Comparison of ENCODE assay signal across 8 mouse cellular contexts in genomic region chr8:111056691-111057293, GRCm38 (mm10). TPM values are rescaled to one million over a fixed set of nuclear protein-coding genes. Genes with fewer than 3 reads are reported as not detected.
DNase-seq lines count a peak whose midpoint lies in the region; ATAC-seq and TF ChIP-seq lines count a peak whose summit lies in the region.

No protein-coding gene starts in this region.

- peak; percentile 53 for DNase-seq in ovary, postnatal 36 days (ENCODE audit: low spot score)
- no peak for DNase-seq in ovary, postnatal 14 days (ENCODE audit: low spot score)
- peak; percentile 12 for DNase-seq in brain, embryonic 14.5 days (ENCODE audit: low read depth)
- DNase-seq in left cerebral cortex, postnatal 4 days: peak; percentile 52
- DNase-seq in stomach, postnatal 0 days (ENCODE audit: low spot score): peak; percentile 63

- no peak for TF ChIP-seq CTCF in brain, embryonic 14.5 days (IDR thresholded peaks at IDR 0.05; ENCODE audit: borderline replicate concordance, extremely low read depth, insufficient read depth, insufficient read length)
- no peak for TF ChIP-seq CTCF in stomach, postnatal 0 days (IDR thresholded peaks at IDR 0.05; ENCODE audit: low read depth)

- TF ChIP-seq POLR2A in brain, embryonic 14.5 days (IDR thresholded peaks at IDR 0.05; ENCODE audit: borderline replicate concordance, extremely low read depth, insufficient read depth, insufficient read length, poor library complexity, severe bottlenecking): no peak

- 1% methylated on average over 56 of the region's 63 CpGs for WGBS in forebrain, embryonic 13.5 days
- under 1% methylated on average over 62 of the region's 63 CpGs for WGBS in hindbrain, embryonic 15.5 days
- under 1% methylated on average over 59 of the region's 63 CpGs for WGBS in stomach, postnatal 0 days

- H3K27ac ChIP-seq in forebrain, embryonic 13.5 days: peak overlapping the region; percentile 70
- H3K27ac ChIP-seq in hindbrain, embryonic 15.5 days (replicated peaks): peak overlapping the region; percentile 78
- H3K27ac ChIP-seq in stomach, postnatal 0 days (replicated peaks): peak overlapping the region; percentile 71

- TF ChIP-seq EP300 in stomach, postnatal 0 days (optimal IDR thresholded peaks at IDR 0.05): no peak

- peak overlapping the region; percentile 92 for H3K9ac ChIP-seq in forebrain, embryonic 13.5 days
- peak overlapping the region; percentile 82 for H3K9ac ChIP-seq in hindbrain, embryonic 15.5 days
- H3K9ac ChIP-seq in stomach, postnatal 0 days (ENCODE audit: low read length): peak overlapping the region; percentile 79

- no peaks in the 10 kb centered on the region for H3K9me3 ChIP-seq in forebrain, embryonic 13.5 days (replicated peaks)
- no peaks in the 10 kb centered on the region for H3K9me3 ChIP-seq in hindbrain, embryonic 15.5 days
- no peaks in the 10 kb centered on the region for H3K9me3 ChIP-seq in stomach, postnatal 0 days (ENCODE audit: control insufficient read depth, low read length)

- peak overlapping the region; percentile 98 for H3K4me2 ChIP-seq in forebrain, embryonic 13.5 days
- peak overlapping the region; percentile 97 for H3K4me2 ChIP-seq in hindbrain, embryonic 15.5 days
- peak overlapping the region; percentile 99 for H3K4me2 ChIP-seq in stomach, postnatal 0 days (replicated peaks; ENCODE audit: low read depth)

- intact Hi-C loops in left cerebral cortex, postnatal 4 days (cut with DNase I): loop anchor here (5.0 kb wide), 1 partner anchor 36 kb away; the partner anchor contains the start of genes Clec18a and Pdpr

- H3K27me3 ChIP-seq in forebrain, embryonic 13.5 days: no peaks in the 10 kb centered on the region
- H3K27me3 ChIP-seq in hindbrain, embryonic 15.5 days: no peaks in the 10 kb centered on the region
- H3K27me3 ChIP-seq in stomach, postnatal 0 days (ENCODE audit: control insufficient read depth, insufficient read depth, low read length): no peaks in the 10 kb centered on the region

- peaks cover 23% of the 10 kb centered on the region for H3K4me1 ChIP-seq in forebrain, embryonic 13.5 days
- H3K4me1 ChIP-seq in hindbrain, embryonic 15.5 days (replicated peaks): peaks cover 31% of the 10 kb centered on the region
- H3K4me1 ChIP-seq in stomach, postnatal 0 days (replicated peaks; ENCODE audit: control insufficient read depth, insufficient read depth): peaks cover 4% of the 10 kb centered on the region; the same call in 1 of the 2 replicates

- peak; percentile 52 for ATAC-seq in forebrain, embryonic 13.5 days
- 0 out of 2 replicates have a peak, but pooled peaks have one; percentile 32 for ATAC-seq in hindbrain, embryonic 15.5 days (ENCODE audit: low FRiP score, low read depth)
- ATAC-seq in megakaryocyte-erythroid progenitor cell, adult 5-6 weeks (replicated peaks; ENCODE audit: low FRiP score, low TSS enrichment, poor library complexity, severe bottlenecking): peak; percentile 19
- peak; percentile 66 for ATAC-seq in stomach, postnatal 0 days (ENCODE audit: low FRiP score, low TSS enrichment)

- H3K4me3 ChIP-seq in forebrain, embryonic 13.5 days: peak overlapping the region; percentile 98
- peak overlapping the region; percentile 77 for H3K4me3 ChIP-seq in hindbrain, embryonic 15.5 days
- peak overlapping the region; percentile 93 for H3K4me3 ChIP-seq in stomach, postnatal 0 days (ENCODE audit: low read depth, low read length)

- peaks cover 54% of the 10 kb centered on the region for H3K36me3 ChIP-seq in forebrain, embryonic 13.5 days (ENCODE audit: poor library complexity, severe bottlenecking)
- peaks cover 43% of the 10 kb centered on the region for H3K36me3 ChIP-seq in hindbrain, embryonic 15.5 days
- H3K36me3 ChIP-seq in stomach, postnatal 0 days (ENCODE audit: control insufficient read depth, insufficient read depth, low read length): peaks cover 31% of the 10 kb centered on the region

RNA-seq across cellular contexts. Expression of gene Exosc6, which starts 0.7 kb away (rescaled TPM):
- not detected in 2 replicates for polyA plus RNA-seq in brain, embryonic 14.5 days (2012; rRNA removed)
- not detected in 2 replicates for polyA plus RNA-seq in forebrain, embryonic 13.5 days (2015; fragmentation: Nextera tagmentation; extraction: Ambion mirVana)
- not detected in 2 replicates for polyA plus RNA-seq in hindbrain, embryonic 15.5 days (2015; fragmentation: Nextera tagmentation; extraction: Ambion mirVana)
- not detected for total RNA-seq in left cerebral cortex, postnatal 4 days (2021)
- 7.6 and 11.2 TPM in 2 replicates for total RNA-seq in megakaryocyte-erythroid progenitor cell, adult 5-6 weeks (2014; fragmentation: Nextera tagmentation)
- 24.2 and 30.5 TPM in 2 replicates for total RNA-seq in megakaryocyte-erythroid progenitor cell, adult 5-6 weeks (2017)
- 8.6 and 10.0 TPM in 2 replicates for polyA plus RNA-seq in stomach, postnatal 0 days (2015; fragmentation: Nextera tagmentation; extraction: Ambion mirVana)

RNA-seq across cellular contexts. Expression of gene Aars, which starts 23.8 kb away (rescaled TPM):
- polyA plus RNA-seq in brain, embryonic 14.5 days (2012; rRNA removed): 61.3 and 76.9 TPM in 2 replicates
- 62.6 and 69.7 TPM in 2 replicates for polyA plus RNA-seq in forebrain, embryonic 13.5 days (2015; fragmentation: Nextera tagmentation; extraction: Ambion mirVana)
- 86.5 and 88.3 TPM in 2 replicates for polyA plus RNA-seq in hindbrain, embryonic 15.5 days (2015; fragmentation: Nextera tagmentation; extraction: Ambion mirVana)
- total RNA-seq in left cerebral cortex, postnatal 4 days (2021): 100 to 1,000 TPM in 1 of 2 experiments, 10 to 100 TPM in 1; 98.4 to 108 TPM
- 49.3 and 51.4 TPM in 2 replicates for total RNA-seq in megakaryocyte-erythroid progenitor cell, adult 5-6 weeks (2014; fragmentation: Nextera tagmentation)
- total RNA-seq in megakaryocyte-erythroid progenitor cell, adult 5-6 weeks (2017): 55.4 and 73.2 TPM in 2 replicates
- polyA plus RNA-seq in stomach, postnatal 0 days (2015; fragmentation: Nextera tagmentation; extraction: Ambion mirVana): 27.4 and 28.8 TPM in 2 replicates

RNA-seq across cellular contexts. Expression of gene Ddx19b, which starts 25.2 kb away (rescaled TPM):
- polyA plus RNA-seq in brain, embryonic 14.5 days (2012; rRNA removed): 9.8 and 11.1 TPM in 2 replicates
- 8.4 and 9.9 TPM in 2 replicates for polyA plus RNA-seq in forebrain, embryonic 13.5 days (2015; fragmentation: Nextera tagmentation; extraction: Ambion mirVana)
- polyA plus RNA-seq in hindbrain, embryonic 15.5 days (2015; fragmentation: Nextera tagmentation; extraction: Ambion mirVana): 6.2 and 7.5 TPM in 2 replicates
- total RNA-seq in left cerebral cortex, postnatal 4 days (2021): 10 to 100 TPM; 21.3 to 21.6 TPM
- 7.0 and 8.3 TPM in 2 replicates for total RNA-seq in megakaryocyte-erythroid progenitor cell, adult 5-6 weeks (2014; fragmentation: Nextera tagmentation)
- total RNA-seq in megakaryocyte-erythroid progenitor cell, adult 5-6 weeks (2017): 10.9 and 15.5 TPM in 2 replicates
- 4.1 and 4.8 TPM in 2 replicates for polyA plus RNA-seq in stomach, postnatal 0 days (2015; fragmentation: Nextera tagmentation; extraction: Ambion mirVana)

RNA-seq across cellular contexts. Expression of gene Clec18a, which starts 35.4 kb away (rescaled TPM):
- polyA plus RNA-seq in brain, embryonic 14.5 days (2012; rRNA removed): 0.32 and 0.71 TPM in 2 replicates
- polyA plus RNA-seq in forebrain, embryonic 13.5 days (2015; fragmentation: Nextera tagmentation; extraction: Ambion mirVana): 0.15 and 0.22 TPM in 2 replicates
- 0.52 and 0.92 TPM in 2 replicates for polyA plus RNA-seq in hindbrain, embryonic 15.5 days (2015; fragmentation: Nextera tagmentation; extraction: Ambion mirVana)
- under 1 TPM in 1 of 2 experiments, not detected in 1; 0.14 TPM for total RNA-seq in left cerebral cortex, postnatal 4 days (2021)
- total RNA-seq in megakaryocyte-erythroid progenitor cell, adult 5-6 weeks (2014; fragmentation: Nextera tagmentation): not detected in 2 replicates
- total RNA-seq in megakaryocyte-erythroid progenitor cell, adult 5-6 weeks (2017): not detected in 2 replicates
- polyA plus RNA-seq in stomach, postnatal 0 days (2015; fragmentation: Nextera tagmentation; extraction: Ambion mirVana): not detected in 2 replicates

RNA-seq across cellular contexts. Expression of gene Pdpr, which starts 37.6 kb away (rescaled TPM):
- polyA plus RNA-seq in brain, embryonic 14.5 days (2012; rRNA removed): 10.9 and 14.3 TPM in 2 replicates
- 11.5 and 13.4 TPM in 2 replicates for polyA plus RNA-seq in forebrain, embryonic 13.5 days (2015; fragmentation: Nextera tagmentation; extraction: Ambion mirVana)
- polyA plus RNA-seq in hindbrain, embryonic 15.5 days (2015; fragmentation: Nextera tagmentation; extraction: Ambion mirVana): 10.2 and 11.0 TPM in 2 replicates
- total RNA-seq in left cerebral cortex, postnatal 4 days (2021): 10 to 100 TPM; 31.0 to 32.8 TPM
- total RNA-seq in megakaryocyte-erythroid progenitor cell, adult 5-6 weeks (2014; fragmentation: Nextera tagmentation): 11.4 and 12.2 TPM in 2 replicates
- total RNA-seq in megakaryocyte-erythroid progenitor cell, adult 5-6 weeks (2017): 13.9 and 18.6 TPM in 2 replicates
- 4.9 and 5.8 TPM in 2 replicates for polyA plus RNA-seq in stomach, postnatal 0 days (2015; fragmentation: Nextera tagmentation; extraction: Ambion mirVana)
